Mouse (Mus musculus): Measurements from ENCODE around the gene Cnnm4.

Gene Cnnm4

DNA sequence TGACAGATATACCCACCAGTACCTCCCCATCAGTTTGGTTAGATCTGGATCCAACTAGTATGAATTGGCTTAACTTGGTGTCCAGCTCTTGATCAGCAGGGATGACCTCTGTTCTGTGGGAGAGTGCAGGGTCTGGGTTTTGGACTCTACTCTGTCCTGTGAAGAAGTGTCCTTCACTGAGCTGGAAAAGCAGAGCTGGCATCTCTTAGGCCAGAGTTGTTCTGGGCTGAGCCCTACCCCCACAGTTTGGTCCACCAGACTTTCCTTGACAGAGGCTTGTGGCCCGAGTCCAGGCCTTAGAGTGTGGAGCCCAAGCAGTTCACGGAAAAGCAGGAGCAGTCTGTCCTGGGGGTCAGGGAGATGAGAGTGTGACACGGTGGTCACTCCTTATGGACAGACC is 3.2 kb downstream of the Cnnm4 start:
- DNase-seq: no peak

GRCm38 (mm10) chr1:36475480-36476110 is 4.2 kb downstream of the Cnnm4 start:
- DNase-seq: no peak

- no peak for DNase-seq
Observed at GRCm38 (mm10) chr1:36476426-36476825, 5.0 kb downstream of the Cnnm4 start.

- DNase-seq: no peak
Observed at GRCm38 (mm10) chr1:36478343-36478795, 6.9 kb downstream of the Cnnm4 start.

DNA sequence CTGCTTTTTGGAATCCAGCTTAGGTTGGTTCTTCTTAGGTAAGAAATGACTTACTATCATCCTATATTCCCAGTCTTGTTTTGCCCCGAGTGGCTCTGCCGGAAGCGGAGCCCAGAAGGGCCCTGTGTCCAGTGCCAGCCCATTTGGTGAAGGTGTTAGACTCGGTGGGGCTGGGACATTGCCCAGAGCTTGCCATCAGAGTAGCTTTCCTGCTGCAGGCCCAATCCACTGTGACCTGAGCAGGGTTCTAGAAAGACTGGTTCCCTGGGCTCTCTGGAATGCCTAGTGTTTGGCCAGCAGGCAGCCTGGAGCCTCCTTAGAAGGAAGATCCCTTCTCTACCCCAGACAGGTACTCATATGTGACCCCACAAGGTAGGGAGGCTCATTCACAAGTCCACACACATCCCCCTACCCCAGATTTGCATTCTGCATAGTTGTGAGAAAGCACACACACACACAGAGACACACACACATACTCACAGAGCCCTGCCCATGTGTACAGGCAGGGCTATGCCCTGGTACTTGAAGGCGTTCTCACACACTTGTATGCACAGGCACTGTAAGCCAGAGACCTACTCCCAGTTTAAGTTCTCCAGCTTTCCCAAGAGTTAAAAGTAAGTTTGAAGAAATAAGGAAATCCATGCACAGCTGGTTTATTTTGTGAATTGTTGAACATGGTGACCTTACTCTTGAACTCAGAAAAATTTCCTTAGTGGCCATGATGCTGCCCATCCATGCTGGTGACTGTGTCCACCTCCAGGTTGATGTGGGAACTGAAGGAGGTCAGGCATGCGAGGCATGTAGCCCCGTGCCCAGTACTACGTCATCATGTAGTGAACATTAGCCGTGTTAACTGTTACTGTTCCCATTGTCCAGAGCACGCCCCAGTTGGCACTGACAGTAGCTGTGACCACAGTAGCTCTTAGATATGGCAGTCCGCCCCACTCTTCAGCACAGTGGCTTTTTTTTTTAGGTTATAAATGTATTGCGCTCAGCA is 8.8 kb downstream of the Cnnm4 start:
- DNase-seq: no peak

GRCm38 (mm10) chr1:36483825-36484224 is 12.4 kb downstream of the Cnnm4 start:
- DNase-seq: no peak

DNA sequence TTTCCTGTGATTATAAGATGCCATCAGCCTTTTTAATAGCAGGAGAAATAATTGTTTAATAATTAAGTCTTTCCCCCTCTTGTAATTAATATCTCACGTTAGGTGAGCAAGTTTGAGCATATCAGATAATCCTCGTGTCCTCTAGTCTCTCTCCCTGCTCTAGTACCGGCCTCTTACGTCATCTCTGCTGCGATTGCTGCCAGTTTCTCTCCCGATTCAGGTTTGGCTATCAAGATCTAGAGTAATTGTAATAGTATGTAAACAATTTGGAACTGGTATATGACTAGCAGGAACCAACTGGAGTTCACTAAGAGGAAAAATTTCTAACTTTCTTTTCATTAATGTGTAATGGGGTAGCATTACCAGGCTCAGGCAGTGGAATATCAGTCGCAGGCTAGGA is 13.7 kb downstream of the Cnnm4 start:
- no peak for DNase-seq

DNA sequence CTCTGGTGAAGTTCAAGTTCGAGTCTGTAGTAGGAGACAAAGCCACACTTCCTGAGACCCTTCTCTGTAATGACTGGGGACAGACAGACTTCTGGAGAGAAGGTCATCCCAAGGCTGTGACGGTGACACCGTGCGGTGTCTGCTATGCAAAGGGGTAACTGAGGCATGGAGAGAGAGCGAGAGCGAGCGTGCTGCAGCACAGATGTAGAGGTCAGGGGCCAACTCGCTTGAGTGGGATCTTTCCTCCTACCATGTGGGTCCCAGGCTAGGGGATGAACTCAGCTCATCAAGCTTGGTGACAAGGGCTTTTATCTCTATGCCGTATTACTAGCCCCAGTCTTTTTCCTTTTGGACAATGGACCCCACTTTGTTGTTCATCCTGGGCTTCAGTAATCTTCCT is 15.7 kb downstream of the Cnnm4 start:
- DNase-seq: no peak

- DNase-seq: no peak
Observed at GRCm38 (mm10) chr1:36489661-36490060, 18.2 kb downstream of the Cnnm4 start.

- no peak for DNase-seq
Observed at GRCm38 (mm10) chr1:36492416-36493139, 21.2 kb downstream of the Cnnm4 start.

GRCm38 (mm10) chr1:36493299-36493698 is 21.9 kb downstream of the Cnnm4 start:
- no peak for DNase-seq

DNA sequence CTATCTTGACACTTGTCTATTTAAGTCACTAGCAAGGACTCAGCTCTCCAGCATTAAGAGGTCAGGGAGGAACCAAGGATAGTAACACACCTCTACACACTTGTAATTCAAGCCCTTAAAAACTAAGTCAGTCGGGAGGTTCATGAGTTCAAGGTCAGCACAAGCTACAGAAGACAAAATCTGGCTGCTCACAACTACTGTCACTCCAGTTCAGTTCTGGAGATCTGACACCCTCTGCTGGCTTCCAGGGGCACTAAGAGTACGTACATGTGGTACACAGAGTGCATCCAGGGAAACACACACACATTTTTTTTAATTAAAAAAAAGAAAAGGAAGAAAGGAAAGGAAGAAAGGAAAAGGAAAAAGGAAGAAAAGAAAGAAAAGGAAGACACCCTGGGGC is 25.3 kb downstream of the Cnnm4 start:
- DNase-seq: no peak

DNA sequence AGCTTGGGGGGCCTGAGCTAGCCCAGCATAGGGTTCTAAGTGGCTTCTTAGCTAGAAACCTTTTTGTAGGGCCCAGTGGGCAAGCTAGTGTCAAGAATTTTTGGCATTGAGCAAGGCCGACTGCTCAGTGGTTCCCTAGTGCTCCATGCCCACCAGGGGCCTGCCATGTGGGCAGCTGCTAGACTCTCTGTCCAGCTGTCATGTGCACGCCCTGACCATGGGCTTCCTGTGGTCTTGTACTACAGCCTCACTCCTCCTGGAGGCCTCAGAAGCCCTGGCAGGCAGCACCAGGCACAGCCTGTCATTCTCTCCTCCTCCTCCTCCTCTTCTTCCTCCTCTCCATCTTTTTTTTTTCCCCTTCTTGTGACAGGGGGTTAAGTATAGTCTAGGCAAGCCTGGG is 25.9 kb downstream of the Cnnm4 start:
- DNase-seq: no peak

DNA sequence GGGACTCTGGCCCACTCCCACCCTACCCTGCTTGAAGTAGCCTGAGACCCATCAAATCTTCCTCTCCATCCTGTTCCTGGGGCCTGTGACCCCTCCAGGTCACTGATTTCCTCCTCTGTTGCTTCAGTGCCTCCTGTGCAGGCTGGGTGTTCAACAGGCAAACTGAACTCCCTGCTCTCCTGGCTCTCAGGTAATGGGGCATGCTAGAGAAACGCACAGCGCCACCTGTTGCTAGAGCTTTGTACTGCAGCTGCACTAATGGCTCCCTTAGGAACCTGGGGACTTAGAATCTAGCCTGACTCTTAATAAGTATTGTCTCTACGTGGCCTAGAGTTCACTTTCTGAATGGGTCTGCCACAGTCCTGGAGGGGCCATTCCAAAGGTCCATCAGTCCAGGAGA is 29.8 kb downstream of the Cnnm4 start:
- peak; percentile 57 for DNase-seq

DNA sequence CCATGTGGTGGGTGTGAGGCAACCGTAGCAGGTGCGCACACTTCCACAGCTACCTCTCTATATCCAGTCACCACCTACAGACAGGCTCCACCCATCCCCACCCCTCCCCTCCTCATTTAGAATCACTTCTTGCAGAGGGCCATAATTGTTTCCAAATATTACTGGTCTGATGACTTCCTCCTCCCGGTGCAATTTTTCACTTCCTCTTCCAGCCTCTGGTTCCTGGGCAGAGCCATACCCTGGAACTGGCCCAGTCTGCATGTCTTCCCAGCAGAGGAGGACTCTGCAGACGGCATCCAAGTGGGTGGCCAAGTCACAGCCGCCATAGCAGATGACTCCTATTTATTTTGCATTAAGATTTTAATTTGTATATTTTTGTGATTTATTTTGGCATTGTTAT is 36.8 kb downstream of the Cnnm4 start:
- no peak for DNase-seq

GRCm38 (mm10) chr1:36511289-36512021 is 40.0 kb downstream of the Cnnm4 start, which contains the start of gene Cnnm3:
Gene Cnnm3 (plus strand): TSS chr1:36511867.
- DNase-seq: peak; percentile 99

- DNase-seq: peak; percentile 79
Observed at GRCm38 (mm10) chr1:36512089-36512965, 40.9 kb downstream of the Cnnm4 start.

- DNase-seq: no peak
Observed at GRCm38 (mm10) chr1:36512966-36513280, 41.5 kb downstream of the Cnnm4 start.

GRCm38 (mm10) chr1:36513310-36513709 is 41.9 kb downstream of the Cnnm4 start:
- no peak for DNase-seq

DNA sequence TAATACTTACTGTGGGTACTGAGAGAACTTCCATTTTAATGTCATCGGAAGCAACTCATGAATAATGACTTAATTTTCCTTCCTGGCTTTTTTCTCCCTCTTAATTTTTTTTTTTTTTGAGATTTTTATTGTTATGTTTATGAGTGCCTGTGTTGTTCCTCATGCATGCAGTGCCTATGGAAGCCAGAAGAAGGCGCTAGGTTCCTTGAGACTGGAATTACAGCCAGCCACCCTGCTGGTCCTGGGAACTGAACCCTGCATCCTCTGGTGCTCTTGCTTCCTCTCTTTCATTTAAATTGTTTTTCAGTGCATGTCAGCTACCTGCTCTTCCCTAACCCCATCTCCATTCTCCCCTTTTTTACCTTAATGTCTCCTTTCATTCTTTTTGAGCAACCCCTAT is 42.3 kb downstream of the Cnnm4 start:
- no peak for DNase-seq

- no peak for DNase-seq
Observed at GRCm38 (mm10) chr1:36518259-36518658, 46.8 kb downstream of the Cnnm4 start.

GRCm38 (mm10) chr1:36519626-36520025 is 48.2 kb downstream of the Cnnm4 start:
- no peak for DNase-seq
